Mouse (Mus musculus): ENCODE measurements around the gene Tmem98.

GRCm38 (mm10) chr11:80781535-80781934 lies 28.4 kb upstream of the Tmem98 start:
- no peak for TF ChIP-seq POLR2A (IDR thresholded peaks at IDR 0.05; ENCODE audit: low read depth, low read length)
- TF ChIP-seq CTCF (IDR thresholded peaks at IDR 0.05; ENCODE audit: extremely low read depth, insufficient read depth, insufficient read length, insufficient replicate concordance): no peak

Data from spleen, adult 2 months (tissue).